Mouse (Mus musculus) neural tube, embryonic 11.5 days (tissue): Measurements from ENCODE around the gene Il9r. TPM values are rescaled to one million over a fixed set of nuclear protein-coding genes. Genes with fewer than 3 reads are reported as not detected.

ENCODE experiments used
- ATAC-seq: fragments of 200-750 bp; cut with Nextera tagmentation; 2 replicates; pipeline ENCODE4 v1.8.0; 2017; ENCODE audit warnings: moderate number of reproducible peaks, mild to moderate bottlenecking, moderate TSS enrichment, moderate library complexity; ENCODE audit not compliant: insufficient read depth, low FRiP score, low TSS enrichment
- DNase-seq: peaks from one replicate; pipeline ENCODE4 v3.0.0-alpha.2; 2015; ENCODE audit warnings: low spot score
- H3K27ac ChIP-seq: fragments of 300-500 bp; sonication (generic); 2 replicates; pipeline ENCODE4 v1.5.1; 2014; ENCODE audit warnings: low read depth, mild to moderate bottlenecking, low read length
- H3K27me3 ChIP-seq: fragments of 300-500 bp; sonication (generic); 2 replicates; pipeline ENCODE4 v1.6.1; 2014; ENCODE audit warnings: mild to moderate bottlenecking, low read length, mixed read lengths; ENCODE audit not compliant: control insufficient read depth, insufficient read depth
- H3K36me3 ChIP-seq: fragments of 300-500 bp; sonication (generic); 2 replicates; pipeline ENCODE4 v1.6.1; 2014; ENCODE audit warnings: mild to moderate bottlenecking, low read length, moderate library complexity, mixed read lengths; ENCODE audit not compliant: control insufficient read depth, insufficient read depth
- H3K4me1 ChIP-seq: fragments of 300-500 bp; sonication (generic); 2 replicates; pipeline ENCODE4 v1.6.1; 2014; ENCODE audit warnings: low read length, mixed read lengths; ENCODE audit not compliant: control insufficient read depth, insufficient read depth
- H3K4me2 ChIP-seq: fragments of 300-500 bp; sonication (generic); 2 replicates; pipeline ENCODE4 v1.6.1; 2014; ENCODE audit warnings: low read depth, mild to moderate bottlenecking, moderate library complexity
- H3K4me3 ChIP-seq: fragments of 300-500 bp; sonication (generic); 2 replicates; pipeline ENCODE4 v1.5.1; 2014; ENCODE audit warnings: low read depth, low read length
- H3K9ac ChIP-seq: fragments of 300-500 bp; sonication (generic); 2 replicates; pipeline ENCODE4 v1.6.1; 2014; ENCODE audit warnings: mild to moderate bottlenecking, low read length
- H3K9me3 ChIP-seq: fragments of 300-500 bp; sonication (generic); 2 replicates; pipeline ENCODE4 v1.6.1; 2016; ENCODE audit warnings: low read length; ENCODE audit not compliant: control insufficient read depth
- WGBS: fragments of 180-500 bp; shearing (Covaris S2); extraction: QIAGEN DNeasy Blood & Tissue Kit; methylation state at CpG from one replicate; pipeline ENCODE4 v1.1.7; 2014; 5-methylcytosine and 5-hydroxymethylcytosine counted together
- polyA plus RNA-seq: library from polyadenylated mRNA; unstranded; fragments of >200 nt; fragmentation: Nextera tagmentation; extraction: Ambion mirVana; gene quantifications from 2 replicates; pipeline ENCODE4 v1.2.1, GENCODE M21; 2014

The Il9r gene
- polyA plus RNA-seq, 1 experiment from 2014 or later = 0.07 TPM

- Histone ChIP-seq H3K4me2 (no peak overlapping the region), H3K27ac (no peak overlapping the region), H3K9ac (no peak overlapping the region), H3K4me3 (no peak overlapping the region), H3K4me1 (peaks cover 24% of the 10 kb centered on the region), H3K36me3 (no peaks in the 10 kb centered on the region), H3K27me3 (peaks cover 6% of the 10 kb centered on the region; the same call in 1 of the 2 replicates), H3K9me3 (no peaks in the 10 kb centered on the region)
- 63% methylated on average over 4 of the region's 4 CpGs for WGBS
- no peak for DNase-seq
- no peak for ATAC-seq
Measured at GRCm38 (mm10) chr11:32223297-32223967, 23.4 kb upstream of the Il9r start.

- H3K9me3 ChIP-seq = no peaks in the 10 kb centered on the region
- peak overlapping the region; percentile 85 for H3K4me3 ChIP-seq
- H3K9ac ChIP-seq = peak overlapping the region; percentile 89
- 9% methylated on average over 21 of the region's 21 CpGs for whole genome bisulfite sequencing
- H3K4me2 ChIP-seq = peak overlapping the region; percentile 99
- H3K4me1 ChIP-seq = peaks cover 24% of the 10 kb centered on the region
- peaks cover 6% of the 10 kb centered on the region; the same call in 1 of the 2 replicates for H3K27me3 ChIP-seq
- H3K36me3 ChIP-seq = no peaks in the 10 kb centered on the region
- ATAC-seq (no peak), DNase-seq (no peak)
- no peak overlapping the region for H3K27ac ChIP-seq
Measured at GRCm38 (mm10) chr11:32222570-32223194, 22.6 kb upstream of the Il9r start.

GRCm38 (mm10) chr11:32221951-32222409 is 21.9 kb upstream of the Il9r start, which contains the start of gene Rhbdf1:
Gene Rhbdf1 (minus strand): TSS chr11:32222300.
- under 1% methylated on average over 60 of the region's 72 CpGs for WGBS
- DNase-seq (peak; percentile 76), ATAC-seq (peak; percentile 3; the same call in 1 of the 2 replicates)
- Histone ChIP-seq H3K27me3 (peaks cover 6% of the 10 kb centered on the region; the same call in 1 of the 2 replicates), H3K27ac (peak within 1 kb of the TSS; percentile 40), H3K9me3 (no peaks in the 10 kb centered on the region), H3K36me3 (no peaks in the 10 kb centered on the region), H3K4me3 (peak within 1 kb of the TSS; percentile 85), H3K9ac (peak within 1 kb of the TSS; percentile 89), H3K4me1 (peaks cover 22% of the 10 kb centered on the region), H3K4me2 (peak within 1 kb of the TSS; percentile 99)

- WGBS = under 1% methylated on average over 46 of the region's 46 CpGs
- Histone ChIP-seq H3K9me3 (no peaks in the 10 kb centered on the region), H3K9ac (peak overlapping the region; percentile 89), H3K27ac (peak overlapping the region; percentile 40), H3K4me2 (peak overlapping the region; percentile 99), H3K36me3 (no peaks in the 10 kb centered on the region), H3K4me3 (peak overlapping the region; percentile 85), H3K27me3 (peaks cover 6% of the 10 kb centered on the region; the same call in 1 of the 2 replicates), H3K4me1 (peaks cover 17% of the 10 kb centered on the region)
- DNase-seq (peak; percentile 64), ATAC-seq (peak; percentile 22)
Measured at GRCm38 (mm10) chr11:32221225-32221950, 21.3 kb upstream of the Il9r start.

- no peak overlapping the region for H3K27ac ChIP-seq
- H3K4me1 ChIP-seq = peaks cover 17% of the 10 kb centered on the region; the same call in 1 of the 2 replicates
- DNase-seq = no peak
- H3K27me3 ChIP-seq = peaks cover 6% of the 10 kb centered on the region; the same call in 1 of the 2 replicates
- peak; percentile 32; the same call in 1 of the 2 replicates for ATAC-seq
- peak overlapping the region; percentile 99 for H3K4me2 ChIP-seq
- no peaks in the 10 kb centered on the region for H3K9me3 ChIP-seq
- 35% methylated on average over 10 of the region's 10 CpGs for WGBS
- peak overlapping the region; percentile 89 for H3K9ac ChIP-seq
- H3K4me3 ChIP-seq = peak overlapping the region; percentile 85
- H3K36me3 ChIP-seq = no peaks in the 10 kb centered on the region
Measured at GRCm38 (mm10) chr11:32220607-32221224, 20.6 kb upstream of the Il9r start.

- Histone ChIP-seq H3K9ac (no peak overlapping the region), H3K4me2 (no peak overlapping the region)
- 91% methylated on average over 10 of the region's 10 CpGs for WGBS
Measured at GRCm38 (mm10) chr11:32219287-32219686, 19.2 kb upstream of the Il9r start.

GRCm38 (mm10) chr11:32218501-32219050 is 18.5 kb upstream of the Il9r start:
- 63% methylated on average over 6 of the region's 6 CpGs for WGBS
- DNase-seq (peak; percentile 64), ATAC-seq (no peak)
- H3K27ac ChIP-seq = no peak overlapping the region
- H3K4me1 ChIP-seq = peaks cover 14% of the 10 kb centered on the region; the same call in 1 of the 2 replicates
- H3K9ac ChIP-seq = no peak overlapping the region
- H3K4me3 ChIP-seq = no peak overlapping the region
- no peaks in the 10 kb centered on the region for H3K9me3 ChIP-seq
- no peaks in the 10 kb centered on the region for H3K36me3 ChIP-seq
- H3K27me3 ChIP-seq = peaks cover 4% of the 10 kb centered on the region; the same call in 1 of the 2 replicates
- H3K4me2 ChIP-seq = no peak overlapping the region

More at GRCm38 (mm10) chr11:32219287-32219686, 19.2 kb upstream of the Il9r start:
- peaks cover 6% of the 10 kb centered on the region; the same call in 1 of the 2 replicates for H3K27me3 ChIP-seq
- no peaks in the 10 kb centered on the region for H3K36me3 ChIP-seq
- no peaks in the 10 kb centered on the region for H3K9me3 ChIP-seq
- H3K27ac ChIP-seq = no peak overlapping the region
- ATAC-seq = no peak
- H3K4me1 ChIP-seq = peaks cover 14% of the 10 kb centered on the region; the same call in 1 of the 2 replicates
- H3K4me3 ChIP-seq = no peak overlapping the region
- no peak for DNase-seq

- no peak overlapping the region for H3K4me2 ChIP-seq
- 23% methylated on average over 8 of the region's 8 CpGs for whole genome bisulfite sequencing
- no peaks in the 10 kb centered on the region for H3K9me3 ChIP-seq
- DNase-seq (peak; percentile 80), ATAC-seq (no peak; the same call in 1 of the 2 replicates)
- H3K4me3 ChIP-seq = no peak overlapping the region
- H3K9ac ChIP-seq = no peak overlapping the region; the same call in 1 of the 2 replicates
- no peaks in the 10 kb centered on the region for H3K36me3 ChIP-seq
- H3K4me1 ChIP-seq = 0 out of 2 replicates have a peak, but pooled peaks cover 6% of the 10 kb centered on the region
- H3K27ac ChIP-seq = no peak overlapping the region
- H3K27me3 ChIP-seq = no peaks in the 10 kb centered on the region
Measured at GRCm38 (mm10) chr11:32216851-32217250, 16.8 kb upstream of the Il9r start.
